Mouse (Mus musculus) right cerebral cortex, postnatal 25 days (tissue): ENCODE results near the gene AI182371.

Experiments used
- DNase-seq: peaks from one replicate; pipeline ENCODE4 v3.0.0; 2022

Gene AI182371

DNA sequence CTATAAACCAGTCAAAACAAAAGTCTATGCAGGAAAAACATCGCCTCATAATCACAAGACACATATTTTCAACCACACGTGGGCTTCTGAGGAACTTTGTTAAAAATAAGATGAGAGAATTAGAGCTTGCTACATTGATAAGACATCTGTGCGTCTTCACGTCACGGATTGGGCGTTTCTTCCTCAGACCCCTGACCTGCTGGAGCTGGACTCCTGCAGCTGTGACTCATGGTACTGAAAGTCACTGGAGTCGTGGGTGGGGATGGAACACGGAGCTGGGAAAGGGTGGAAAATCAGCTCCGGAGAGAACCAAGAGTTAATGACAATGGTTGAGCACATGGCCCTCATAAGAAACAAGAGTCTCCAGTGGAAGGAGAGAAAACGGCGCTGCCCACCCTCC lies 34.2 kb downstream of the AI182371 start:
- no peak for DNase-seq

DNA sequence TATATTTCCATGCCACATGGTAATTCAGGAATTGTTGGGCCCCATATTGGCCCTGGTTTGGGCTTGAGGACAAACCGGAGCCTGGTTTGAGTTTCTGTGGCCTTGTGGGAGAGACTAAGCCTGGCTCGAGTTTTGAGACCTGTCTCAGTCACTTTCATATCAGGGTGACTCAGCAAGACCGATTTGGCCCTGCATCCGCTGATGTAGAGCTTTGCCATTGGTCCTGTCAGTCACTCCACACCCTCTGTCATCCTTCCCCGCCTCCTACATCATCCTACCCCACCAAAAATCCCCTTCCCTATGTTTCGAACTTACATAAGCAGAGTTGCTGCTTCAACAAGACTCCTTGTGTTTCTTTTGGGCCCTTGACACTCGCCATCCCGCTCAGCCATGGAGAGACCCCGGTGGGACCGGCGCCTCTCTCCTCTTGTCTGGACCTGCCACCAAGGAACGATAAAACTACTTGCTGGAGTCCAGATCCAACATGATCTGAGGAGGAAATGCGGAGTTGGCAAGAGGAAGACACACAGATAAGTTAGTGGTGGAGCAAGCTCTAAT lies 34.7 kb downstream of the AI182371 start:
- DNase-seq = no peak

DNA sequence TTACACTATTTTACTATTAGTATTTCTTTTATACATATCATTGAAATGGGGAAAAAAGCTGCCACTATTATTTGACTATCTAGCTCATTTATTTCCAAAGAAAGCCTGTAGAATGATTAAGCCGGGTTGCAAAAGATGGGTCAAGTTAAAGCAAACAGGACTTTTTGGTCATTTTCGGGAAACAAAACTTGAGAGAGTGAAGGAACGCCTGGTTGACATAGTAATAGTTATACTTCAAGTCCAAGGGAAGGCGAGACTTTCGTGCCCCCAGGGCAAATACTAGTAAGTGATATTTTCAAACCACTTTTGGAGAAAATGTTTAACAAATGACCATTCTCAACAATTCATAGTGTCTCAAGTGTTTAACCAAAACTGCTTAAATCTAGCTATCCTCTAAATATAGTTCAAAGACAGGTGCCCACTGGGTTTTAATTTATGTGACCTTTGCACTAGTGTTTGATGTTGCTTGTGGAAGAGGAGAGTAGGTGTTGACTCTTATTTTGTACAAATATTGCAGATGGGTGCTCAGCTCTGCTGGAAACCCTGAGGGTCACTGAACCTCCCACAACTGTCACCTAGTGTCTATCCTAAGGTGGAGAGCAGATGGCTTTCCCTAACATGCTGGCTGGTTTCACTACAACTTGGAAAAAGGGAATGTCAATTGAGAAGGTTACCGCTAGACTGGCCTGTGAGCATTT lies 37.9 kb downstream of the AI182371 start:
- DNase-seq = no peak

DNA sequence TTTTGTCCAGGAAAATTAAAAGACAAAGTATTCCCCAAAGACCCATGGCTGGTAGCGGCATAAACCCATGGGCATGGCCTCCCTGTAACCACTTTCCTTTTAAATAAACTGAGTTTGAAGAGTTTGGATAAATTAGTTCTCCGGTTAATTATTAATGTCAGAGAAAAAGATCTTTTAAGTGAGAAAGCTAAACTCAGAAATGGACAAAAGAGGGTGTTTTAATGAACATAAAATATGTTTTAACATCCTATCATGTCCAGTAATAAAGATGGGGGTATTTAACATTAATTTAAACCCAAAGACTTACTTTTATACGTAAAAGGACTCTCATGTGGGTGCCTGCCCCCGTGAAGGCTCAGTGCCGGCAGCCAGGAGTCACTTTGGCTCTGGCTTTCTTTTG lies 40.0 kb downstream of the AI182371 start, which contains the start of gene Hc:
TSS of gene Hc (minus strand) at position 101 of the 400 bp plus-strand sequence.
- no peak for DNase-seq

DNA sequence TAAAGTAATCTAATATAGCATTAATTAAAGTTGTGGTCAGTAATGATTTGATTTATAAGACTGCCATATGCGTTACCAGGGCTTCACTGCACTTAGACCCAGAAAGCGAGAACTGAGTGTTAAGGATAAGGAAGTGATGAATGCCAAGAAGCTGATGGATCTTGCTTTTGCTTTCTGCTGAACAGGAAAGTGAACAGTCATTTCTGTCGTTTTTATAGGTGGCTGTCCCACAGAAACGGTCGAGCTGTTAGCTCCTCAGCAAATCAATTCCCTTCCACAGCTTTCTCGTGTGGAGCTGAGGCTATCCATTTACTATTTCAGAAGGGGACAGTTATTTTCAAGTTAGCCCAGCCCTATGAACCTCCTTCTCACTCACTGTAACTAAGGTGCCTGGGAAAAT lies 40.4 kb downstream of the AI182371 start:
- no peak for DNase-seq

DNA sequence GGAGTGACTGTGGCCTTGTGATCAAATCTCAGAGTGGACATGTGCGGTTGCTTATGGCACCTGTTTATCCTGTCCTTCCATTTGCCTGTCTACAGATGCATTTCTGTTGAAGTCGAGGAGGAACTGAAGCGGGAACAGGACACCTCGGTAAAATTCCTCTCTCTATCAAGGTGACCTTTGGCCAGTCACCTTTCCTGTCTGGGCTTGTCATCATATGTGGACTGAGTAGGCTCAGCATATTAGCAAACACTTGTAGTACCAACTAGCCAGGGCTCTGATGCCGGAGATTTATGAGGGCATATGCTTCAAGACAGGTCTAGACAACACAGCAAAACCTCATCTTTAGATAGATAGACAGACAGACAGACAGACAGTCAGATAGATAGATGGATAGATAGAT lies 41.1 kb downstream of the AI182371 start:
- no peak for DNase-seq

DNA sequence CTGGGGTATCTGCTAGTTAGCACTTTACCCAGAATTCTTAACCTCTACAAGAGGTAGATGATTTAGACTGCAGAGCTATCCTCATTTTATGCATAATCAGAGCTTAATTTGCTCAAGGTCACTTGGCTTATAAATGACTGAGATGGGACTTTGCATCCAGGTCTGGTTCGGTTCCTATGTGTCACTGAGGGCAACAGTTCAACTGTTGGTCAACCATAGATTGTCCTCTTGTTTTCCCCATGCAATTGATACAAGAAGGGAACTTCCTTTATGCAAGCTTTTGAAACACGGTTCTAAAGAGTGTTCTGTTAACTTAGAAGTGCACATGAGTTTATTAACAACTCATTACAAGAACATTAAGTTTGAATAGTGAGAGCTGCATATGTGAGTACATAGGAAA lies 43.0 kb downstream of the AI182371 start:
- DNase-seq = no peak

DNA sequence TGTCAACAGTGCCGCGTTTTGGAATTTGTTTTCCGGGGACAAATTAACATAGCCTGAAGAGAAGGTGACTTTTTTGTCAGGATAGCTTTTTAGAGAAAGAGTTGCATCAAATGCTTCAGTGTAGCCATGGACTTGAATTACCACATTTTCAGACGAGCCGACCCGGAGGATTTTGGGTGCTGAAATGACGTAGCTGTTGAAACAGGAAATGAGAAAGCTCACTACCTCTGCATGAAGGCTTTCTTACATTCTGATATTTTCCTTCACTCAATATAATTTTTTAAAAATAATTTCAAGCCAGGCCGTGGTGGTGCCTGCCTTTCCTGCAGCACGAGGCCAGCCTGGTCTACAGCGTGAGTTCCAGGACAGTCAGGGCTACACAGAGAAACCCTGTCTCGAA lies 44.1 kb downstream of the AI182371 start:
- DNase-seq = no peak

DNA sequence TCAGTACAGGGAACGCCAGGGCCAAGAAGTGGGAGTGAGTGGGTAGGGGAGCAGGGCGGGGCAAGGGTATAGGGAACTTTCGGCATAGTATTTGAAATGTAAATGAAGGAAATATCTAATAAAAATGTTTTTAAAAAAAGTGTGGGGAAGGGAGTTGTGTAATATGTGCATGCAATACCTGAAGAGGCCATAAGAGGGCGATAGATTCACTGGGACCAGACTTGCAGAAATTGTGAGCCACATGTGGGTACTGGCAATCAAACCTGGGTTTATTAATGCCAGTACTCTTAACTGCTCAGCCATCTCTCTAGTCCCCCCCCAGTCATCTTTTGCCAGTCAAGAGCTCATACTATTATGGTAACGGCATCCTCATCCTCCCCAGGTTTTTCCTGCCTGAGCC lies 52.5 kb downstream of the AI182371 start:
- DNase-seq = no peak

DNA sequence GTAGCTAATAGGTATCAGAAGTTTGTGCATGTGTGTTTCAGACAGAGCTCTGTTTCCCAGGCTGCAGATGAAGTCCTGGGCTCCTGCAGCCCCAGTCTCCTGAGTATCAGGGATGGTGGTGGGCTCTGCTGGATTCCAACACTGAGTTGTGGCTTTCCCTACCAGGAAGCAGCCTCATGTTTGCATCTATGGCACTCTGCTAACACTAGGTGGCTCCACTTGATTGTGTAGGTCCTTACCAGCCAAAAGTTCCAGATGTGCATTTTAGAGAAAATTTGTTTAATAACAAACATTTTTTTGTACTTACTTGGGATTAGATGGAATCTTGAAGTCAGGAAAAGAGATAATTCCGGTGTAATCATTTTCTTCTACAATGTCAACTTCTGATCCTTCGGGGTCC lies 56.4 kb downstream of the AI182371 start:
- DNase-seq = no peak

DNA sequence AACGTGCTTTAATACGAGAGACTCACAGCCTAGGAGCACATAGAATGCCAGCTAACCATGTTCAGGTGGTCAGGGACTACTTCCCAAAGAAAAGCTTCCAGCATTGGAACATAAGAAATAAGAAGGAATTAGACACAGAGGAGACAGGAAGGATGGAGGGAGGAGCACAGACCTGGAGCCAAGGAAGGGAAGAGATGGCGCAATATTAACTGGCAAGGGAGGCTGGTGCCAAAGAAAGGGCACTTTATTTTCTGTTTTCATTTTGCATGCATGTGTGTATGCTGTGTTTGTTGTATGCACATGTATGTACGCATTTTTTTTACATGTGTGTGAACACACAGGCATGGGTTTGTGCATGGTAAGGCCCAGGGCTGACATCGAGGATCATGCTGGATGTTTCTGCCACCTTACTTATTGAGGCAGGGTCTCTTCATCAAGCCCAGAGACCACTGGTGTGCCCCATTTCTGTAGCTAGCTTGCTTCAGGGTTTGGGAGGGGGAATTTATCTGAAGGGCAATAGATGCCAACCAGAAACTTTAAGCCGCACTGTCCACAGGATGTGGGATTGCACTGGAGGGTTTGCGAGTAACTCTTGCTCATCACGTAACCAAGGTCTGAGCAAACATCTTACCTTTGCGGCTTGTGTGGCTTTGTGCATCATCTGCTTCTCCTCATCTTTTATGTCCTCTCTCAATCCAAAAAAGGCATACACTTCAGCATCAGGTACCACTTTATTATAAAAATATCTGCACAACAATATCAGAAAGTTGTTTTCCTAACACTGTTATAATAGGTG lies 62.6 kb downstream of the AI182371 start:
- no peak for DNase-seq
